10 mouse cellular contexts compared by ENCODE assay signal in the genomic region with DNA sequence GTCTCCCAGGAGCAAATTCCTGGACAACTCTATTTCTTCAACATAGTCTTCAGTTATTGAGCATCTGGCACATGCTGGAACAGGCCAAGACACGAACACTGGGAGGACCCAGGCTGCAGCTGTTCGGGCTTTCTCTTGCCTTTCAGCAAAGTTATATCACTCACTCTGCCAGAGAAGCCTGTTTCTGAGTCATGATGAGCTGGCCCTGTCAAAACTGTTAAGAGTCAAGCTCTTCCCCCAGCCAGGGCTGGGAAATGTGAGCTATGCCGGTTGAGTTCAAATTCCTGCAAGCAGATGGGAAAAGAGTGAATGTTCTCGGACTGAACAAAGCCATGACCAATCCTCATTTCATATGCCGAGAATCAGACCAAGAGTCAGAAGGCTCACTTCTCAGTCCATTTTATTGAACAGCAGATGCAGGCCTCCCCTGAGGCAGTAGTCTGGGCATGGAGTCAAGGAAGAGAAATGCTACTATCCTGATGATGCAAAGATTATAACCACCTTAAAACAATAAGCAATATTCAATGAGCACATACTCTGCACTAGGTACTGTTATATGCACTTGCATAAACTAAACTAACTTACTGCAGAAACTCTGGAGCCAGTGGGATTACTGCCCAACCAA.
DNase-seq lines count a peak whose midpoint lies in the region; ATAC-seq and TF ChIP-seq lines count a peak whose summit lies in the region.
"Had no signal": no experiment of that assay in that cellular context is flagged by ENCODE, and none has a peak within 500 bp of the region (broad histone marks: within the 10 kb centered on the region; RNA-seq: fewer than 3 reads in every experiment).

No protein-coding gene starts in this region.

- H3K4me1 ChIP-seq in lung, postnatal 0 days (ENCODE audit: insufficient read depth, low read depth, low read length) = no peaks in the 10 kb centered on the region
- H3K4me1 ChIP-seq in stomach, embryonic 15.5 days = 0 out of 2 replicates have a peak, but pooled peaks cover 4% of the 10 kb centered on the region
- H3K4me1 ChIP-seq: forebrain, embryonic 13.5 days; liver, embryonic 15.5 days had no signal

- no peak overlapping the region for H3K4me2 ChIP-seq in lung, postnatal 0 days (replicated peaks; ENCODE audit: low read depth, low read length)
- no peak overlapping the region for H3K4me2 ChIP-seq in stomach, embryonic 15.5 days
- H3K4me2 ChIP-seq: forebrain, embryonic 13.5 days; hindbrain, embryonic 15.5 days; liver, embryonic 15.5 days had no signal

- no peak overlapping the region for H3K9ac ChIP-seq in lung, postnatal 0 days (replicated peaks; ENCODE audit: low read depth)
- no peak overlapping the region for H3K9ac ChIP-seq in stomach, embryonic 15.5 days
- H3K9ac ChIP-seq: forebrain, embryonic 13.5 days; hindbrain, embryonic 15.5 days; liver, embryonic 15.5 days had no signal

- no peak overlapping the region for H3K27ac ChIP-seq in lung, postnatal 0 days (ENCODE audit: low read length)
- H3K27ac ChIP-seq in stomach, embryonic 15.5 days = 0 out of 2 replicates have a peak overlapping the region, but pooled peaks have one; percentile 31
- H3K27ac ChIP-seq: forebrain, embryonic 13.5 days; hindbrain, embryonic 15.5 days; liver, embryonic 15.5 days had no signal

- TF ChIP-seq CTCF in lung, postnatal 0 days (IDR thresholded peaks at IDR 0.05) = no peak

- H3K36me3 ChIP-seq in lung, postnatal 0 days (ENCODE audit: insufficient read depth, low read length) = no peaks in the 10 kb centered on the region
- no peaks in the 10 kb centered on the region for H3K36me3 ChIP-seq in stomach, embryonic 15.5 days
- H3K36me3 ChIP-seq: hindbrain, embryonic 15.5 days; liver, embryonic 15.5 days had no signal

- whole genome bisulfite sequencing in lung, postnatal 0 days = 61% methylated on average over 5 of the region's 5 CpGs
- WGBS in stomach, embryonic 15.5 days = 50% methylated on average over 5 of the region's 5 CpGs

- ATAC-seq in lung, postnatal 0 days = peak; percentile 26; the same call in 1 of the 2 replicates
- peak; percentile 43; the same call in 1 of the 2 replicates for ATAC-seq in stomach, embryonic 15.5 days (ENCODE audit: insufficient read depth, low FRiP score, low read depth)
- ATAC-seq in frontal cortex, adult (ENCODE audit: low TSS enrichment) = no peak
- ATAC-seq: forebrain, embryonic 13.5 days had no signal

- H3K4me3 ChIP-seq in lung, postnatal 0 days (ENCODE audit: low read depth, low read length) = no peak overlapping the region
- no peak overlapping the region for H3K4me3 ChIP-seq in stomach, embryonic 15.5 days (replicated peaks)
- H3K4me3 ChIP-seq: forebrain, embryonic 13.5 days; hindbrain, embryonic 15.5 days; liver, embryonic 15.5 days had no signal

- DNase-seq in lung, postnatal 0 days (ENCODE audit: low spot score) = no peak
- no peak for DNase-seq in lung, adult 18-20 months
- DNase-seq in adrenal gland, postnatal 25 days = peak; percentile 17
- peak; percentile 31 for DNase-seq in forelimb bud, embryonic 11.5 days (ENCODE audit: low read depth, low spot score)
- DNase-seq in B cell, adult 2 months = no peak

- H3K27me3 ChIP-seq in lung, postnatal 0 days (replicated peaks; ENCODE audit: insufficient read depth, low read length) = no peaks in the 10 kb centered on the region
- no peaks in the 10 kb centered on the region for H3K27me3 ChIP-seq in stomach, embryonic 15.5 days (replicated peaks)
- H3K27me3 ChIP-seq: forebrain, embryonic 13.5 days; hindbrain, embryonic 15.5 days; liver, embryonic 15.5 days had no signal

- no peak for TF ChIP-seq EP300 in lung, postnatal 0 days (IDR thresholded peaks at IDR 0.05)

- H3K9me3 ChIP-seq in lung, postnatal 0 days (ENCODE audit: low read length) = no peaks in the 10 kb centered on the region
- no peaks in the 10 kb centered on the region for H3K9me3 ChIP-seq in stomach, embryonic 15.5 days
- H3K9me3 ChIP-seq: forebrain, embryonic 13.5 days; hindbrain, embryonic 15.5 days; liver, embryonic 15.5 days had no signal

Comparison
In these comparisons a context has a peak if more than half of its experiments do, and no peak if none do; other contexts are left out.
1. DNase-seq: peak in adrenal gland, postnatal 25 days (single experiment) and forelimb bud, embryonic 11.5 days (single experiment); none in lung, postnatal 0 days (single experiment), lung, adult 18-20 months (0 of 2) and B cell, adult 2 months (0 of 2).